Mouse (Mus musculus): Measurements from ENCODE around the gene 1700086D15Rik.

The 1700086D15Rik gene

DNA sequence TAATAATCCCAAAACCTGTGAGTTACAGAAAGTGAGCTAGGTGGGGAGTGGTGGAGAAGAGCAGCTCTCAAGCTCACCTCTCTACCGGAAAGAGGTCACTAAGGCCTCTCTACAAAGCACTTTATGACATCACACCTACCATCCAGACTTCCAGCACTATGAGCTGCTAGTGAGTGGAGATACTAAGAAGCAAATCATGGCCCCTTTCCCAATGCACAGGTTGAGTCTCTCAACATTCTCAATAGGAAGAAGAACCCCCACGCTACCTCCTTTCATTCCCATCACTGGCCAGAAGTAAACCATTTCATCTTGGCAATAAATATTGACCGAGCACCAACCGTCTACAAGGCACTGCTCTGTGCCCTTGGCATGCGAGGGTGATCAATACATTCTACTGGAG, at the start of gene 1700086D15Rik:
Gene 1700086D15Rik (minus strand): TSS at position 101 of the 400 bp plus-strand sequence.
- no peak for DNase-seq (ENCODE audit: low spot score)

DNA sequence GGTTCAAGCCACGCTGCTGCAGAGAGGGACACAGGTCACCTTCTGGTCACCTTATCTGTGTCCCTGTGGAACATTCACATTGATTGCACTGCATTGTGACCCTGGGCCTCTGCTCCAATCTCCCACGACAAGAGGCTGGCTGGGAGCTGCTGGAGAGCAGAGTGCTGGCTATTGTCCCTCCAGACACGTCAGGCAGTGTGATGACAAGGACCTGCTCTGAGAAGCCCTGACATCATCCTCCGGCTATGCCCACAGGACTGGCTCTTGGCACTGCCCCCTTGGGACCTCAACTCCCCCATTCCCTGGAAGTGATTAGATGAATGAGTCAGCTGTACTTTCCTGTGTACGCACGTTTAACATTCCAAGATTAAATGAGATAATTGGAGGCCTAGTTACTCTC, 49.8 kb upstream of the 1700086D15Rik start:
- no peak for DNase-seq (ENCODE audit: low spot score)

DNA sequence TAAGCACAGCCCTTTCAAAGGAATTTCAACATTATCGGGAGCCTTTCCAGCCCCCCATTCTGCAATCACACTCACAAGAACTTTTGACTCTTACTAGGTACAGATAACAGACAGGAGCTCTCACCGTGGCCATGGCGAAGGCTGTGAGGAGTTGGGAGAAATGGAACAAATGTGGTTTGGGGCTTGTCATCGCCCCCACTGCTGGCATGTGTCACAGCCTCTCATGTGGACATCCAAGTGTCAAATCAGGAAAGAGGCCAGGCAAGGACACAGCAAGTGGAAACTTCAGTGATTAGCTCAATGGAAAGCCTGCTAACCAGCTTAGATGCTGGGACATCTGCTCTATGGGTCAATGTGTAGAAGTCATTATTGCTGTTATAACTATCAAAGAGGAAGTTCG, 45.6 kb upstream of the 1700086D15Rik start:
- no peak for DNase-seq (ENCODE audit: low spot score)

DNA sequence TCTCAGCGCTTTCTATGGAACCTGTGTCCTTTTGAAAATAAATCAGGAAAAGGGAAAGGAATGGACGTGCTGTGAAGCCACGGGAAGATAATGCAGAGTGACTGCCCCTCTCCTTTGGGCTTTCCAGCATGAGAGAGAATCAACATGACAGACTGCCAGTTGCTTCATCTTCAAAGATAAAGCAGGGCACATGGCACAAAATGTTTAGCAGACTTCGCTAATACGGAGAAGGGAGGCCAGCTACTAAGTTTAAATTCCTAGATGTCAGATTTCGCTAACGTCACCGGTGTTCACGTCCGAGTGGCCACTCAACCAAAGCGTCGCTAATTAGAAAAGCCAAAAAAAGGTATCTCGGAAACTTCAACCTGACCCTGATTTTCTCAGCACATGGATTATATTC, 45.0 kb upstream of the 1700086D15Rik start:
- DNase-seq (ENCODE audit: low spot score) = no peak

- no peak for DNase-seq (ENCODE audit: low spot score)
Measured at GRCm38 (mm10) chr11:65203020-65203419, 43.3 kb upstream of the 1700086D15Rik start.

DNA sequence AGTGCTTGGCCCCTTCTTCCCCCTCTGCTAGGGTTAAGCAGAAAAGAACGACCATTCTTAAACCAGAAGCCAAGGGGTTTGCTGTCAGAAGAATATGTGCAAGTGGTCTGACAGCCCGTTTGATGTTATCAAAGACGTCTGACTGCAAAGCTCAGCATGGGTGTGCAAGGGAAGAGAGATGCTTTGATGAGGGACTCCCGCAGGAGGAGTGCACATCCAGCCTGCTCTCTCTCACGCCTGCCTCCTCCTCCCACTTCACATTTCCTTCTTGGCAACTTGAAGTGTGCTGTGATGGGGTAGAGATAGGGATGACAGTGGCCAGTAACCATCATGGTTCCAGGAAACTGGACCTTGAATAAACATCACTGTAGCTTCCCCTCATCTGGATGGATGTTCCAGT, 42.5 kb upstream of the 1700086D15Rik start:
- DNase-seq (ENCODE audit: low spot score) = no peak

DNA sequence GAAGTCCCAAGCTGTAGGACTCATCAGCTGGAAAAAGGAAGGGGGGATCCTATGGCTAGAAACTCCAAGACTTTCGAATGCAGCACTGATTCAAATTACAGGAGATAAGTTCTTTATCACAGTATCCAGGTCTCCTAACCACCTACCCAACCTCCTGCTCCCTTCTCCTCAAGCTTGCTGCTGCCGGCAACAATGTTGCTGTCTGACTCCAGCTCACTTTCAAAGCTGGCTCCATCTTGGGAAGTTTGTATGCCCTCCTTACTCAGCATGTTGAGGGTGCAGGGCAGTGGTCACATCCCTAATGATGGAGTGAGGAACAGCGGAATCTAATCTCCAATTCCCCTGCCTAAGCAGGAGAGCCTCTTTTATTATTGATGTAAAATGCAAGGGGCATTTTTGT, 38.3 kb upstream of the 1700086D15Rik start:
- no peak for DNase-seq (ENCODE audit: low spot score)

- peak; percentile 71 for DNase-seq (ENCODE audit: low spot score)
Measured at GRCm38 (mm10) chr11:65197280-65197679, 37.6 kb upstream of the 1700086D15Rik start.

DNA sequence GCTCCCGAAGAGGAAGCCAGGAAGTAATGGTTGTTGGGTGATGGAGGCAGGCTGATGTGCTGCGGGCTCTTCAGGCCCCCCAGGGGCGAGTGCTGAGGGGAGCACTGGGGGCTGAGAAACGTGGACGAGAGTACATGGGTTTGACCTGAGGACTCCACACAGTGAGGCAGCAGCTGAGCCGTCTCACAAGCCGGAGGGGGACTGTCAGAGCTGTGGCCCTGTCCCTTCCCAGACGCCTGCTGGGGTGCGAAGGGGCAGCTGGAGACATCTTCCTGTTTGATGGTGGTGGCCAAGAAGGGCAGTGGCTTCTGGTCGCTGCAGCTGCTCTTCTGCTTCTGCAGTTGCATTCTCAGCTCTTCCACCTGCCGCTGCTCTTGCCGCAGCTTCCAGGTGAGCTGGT, 27.3 kb upstream of the 1700086D15Rik start:
- DNase-seq (ENCODE audit: low spot score) = no peak

- DNase-seq (ENCODE audit: low spot score) = no peak
Measured at GRCm38 (mm10) chr11:65185114-65185513, 25.4 kb upstream of the 1700086D15Rik start.

GRCm38 (mm10) chr11:65170121-65170750, 10.5 kb upstream of the 1700086D15Rik start:
- DNase-seq (ENCODE audit: low spot score) = no peak

DNA sequence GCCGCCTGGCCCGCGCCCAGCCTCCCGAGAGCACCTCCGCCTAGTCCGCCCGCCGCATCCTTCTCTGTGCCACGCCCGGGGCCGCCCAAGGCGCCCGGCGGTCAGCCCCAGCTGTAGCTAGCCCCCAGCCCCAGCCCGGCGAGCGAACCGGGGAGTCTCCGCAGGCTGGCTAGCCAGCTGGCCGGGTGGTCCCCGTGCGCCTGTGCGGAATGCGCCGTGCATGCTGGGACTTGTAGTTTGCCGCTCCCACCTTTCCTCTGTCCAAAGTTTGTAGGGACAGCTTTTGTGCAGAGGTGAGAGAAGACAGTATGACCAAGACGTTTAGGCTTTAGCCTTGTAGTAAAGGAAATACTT, 3.1 kb upstream of the 1700086D15Rik start, which contains the start of gene Arhgap44:
Gene Arhgap44 (minus strand): TSS at position 195 of the 354 bp plus-strand sequence.
- DNase-seq (ENCODE audit: low spot score) = peak; percentile 66

- peak; percentile 18 for DNase-seq (ENCODE audit: low spot score)
Measured at GRCm38 (mm10) chr11:65161881-65162766, 2.4 kb upstream of the 1700086D15Rik start.

- no peak for DNase-seq (ENCODE audit: low spot score)
Measured at GRCm38 (mm10) chr11:65160991-65161880, 1.5 kb upstream of the 1700086D15Rik start.

GRCm38 (mm10) chr11:65158658-65158990, 1.1 kb downstream of the 1700086D15Rik start:
- DNase-seq (ENCODE audit: low spot score) = no peak

DNA sequence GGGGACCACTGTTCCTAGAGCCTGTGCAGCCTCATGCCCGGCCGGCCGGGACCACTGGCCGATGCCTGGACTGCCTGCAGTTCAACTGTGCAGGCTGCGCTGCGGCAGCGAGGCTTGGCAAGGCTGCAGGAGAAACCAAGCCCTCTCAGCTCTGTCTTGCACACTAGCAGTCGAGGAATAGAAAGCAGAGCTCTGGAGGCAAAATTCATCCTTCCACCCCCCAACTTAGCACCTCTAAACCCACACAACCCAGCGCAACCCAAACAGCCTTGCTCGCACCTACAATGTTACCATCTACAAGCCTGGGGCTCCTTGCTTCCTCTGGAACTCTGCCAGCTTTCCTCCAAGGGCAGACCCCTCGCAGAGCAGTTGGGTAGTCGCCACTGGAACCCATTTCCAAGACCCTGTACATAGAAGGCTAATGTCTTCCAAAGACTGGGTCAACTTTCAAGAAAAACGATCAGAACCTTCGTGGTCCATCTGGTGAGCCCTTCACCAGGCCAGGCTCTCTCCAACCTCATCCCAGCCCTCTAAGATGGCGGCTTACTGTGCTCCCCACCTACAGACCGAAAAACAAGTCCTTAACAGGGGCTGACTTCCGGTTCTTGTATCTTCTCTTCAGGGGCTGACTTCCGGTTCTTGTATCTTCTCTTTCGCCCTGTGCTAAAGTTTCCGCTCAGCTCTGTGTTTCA, 1.6 kb downstream of the 1700086D15Rik start:
- DNase-seq (ENCODE audit: low spot score) = no peak

DNA sequence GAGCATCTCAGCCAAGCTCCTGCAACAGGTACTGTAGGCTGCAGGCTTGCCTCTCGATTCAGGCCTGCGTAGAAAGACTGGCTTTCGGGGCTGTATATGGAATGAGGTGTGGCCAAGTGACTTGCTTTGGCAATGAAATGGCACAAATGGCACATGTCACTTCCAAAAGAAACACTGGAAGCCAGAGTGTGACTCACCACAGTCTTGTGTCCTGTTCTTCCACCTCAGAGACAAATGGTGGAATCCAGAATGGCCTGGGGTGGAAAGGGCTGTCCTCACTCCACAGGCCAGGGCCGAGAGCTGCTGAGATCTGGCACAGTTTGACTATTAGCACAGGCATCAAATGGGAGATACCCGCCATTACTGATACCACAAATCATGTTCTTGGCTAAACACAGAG, 6.7 kb downstream of the 1700086D15Rik start:
- DNase-seq (ENCODE audit: low spot score) = no peak

DNA sequence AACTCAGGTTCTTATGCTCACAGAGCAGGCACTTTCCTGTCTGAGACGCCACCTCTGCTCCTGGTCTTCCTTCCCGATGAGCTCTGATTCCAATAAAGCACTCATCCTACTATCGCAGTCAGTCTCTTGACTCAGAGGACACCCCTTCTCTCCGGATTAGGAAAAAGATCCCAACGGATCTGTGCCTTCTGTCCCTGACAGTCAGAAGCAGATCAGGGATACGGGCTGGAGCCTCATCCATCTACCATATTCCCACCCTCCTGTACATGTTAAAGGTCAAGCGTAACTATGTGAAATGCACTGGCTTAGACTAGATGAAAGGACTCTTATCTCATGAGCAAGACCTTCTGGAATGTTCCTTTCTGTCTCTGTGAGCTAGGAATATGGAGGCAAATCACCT, 11.2 kb downstream of the 1700086D15Rik start:
- no peak for DNase-seq (ENCODE audit: low spot score)

- no peak for DNase-seq (ENCODE audit: low spot score)
Measured at GRCm38 (mm10) chr11:65142838-65143417, 16.8 kb downstream of the 1700086D15Rik start.

DNA sequence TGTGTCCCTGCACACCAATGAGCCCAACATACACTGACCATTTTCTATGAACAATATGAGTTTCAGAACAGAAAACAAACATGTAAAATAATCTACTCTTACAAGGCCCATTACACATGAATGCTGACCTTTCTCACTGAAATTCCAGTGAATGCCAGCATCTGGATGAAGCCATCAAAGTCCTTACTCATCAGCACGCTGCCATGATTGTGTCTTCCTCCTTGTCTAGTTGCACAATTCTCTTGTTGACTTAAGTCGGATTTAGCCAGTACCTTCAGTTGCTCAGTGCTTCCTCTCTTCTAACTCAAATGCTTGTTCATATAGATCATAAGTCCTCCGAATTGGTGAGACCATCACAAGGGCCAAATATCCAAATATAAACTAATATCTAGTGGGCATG, 20.7 kb downstream of the 1700086D15Rik start:
- no peak for DNase-seq (ENCODE audit: low spot score)

- DNase-seq (ENCODE audit: low spot score) = no peak
Measured at GRCm38 (mm10) chr11:65137145-65137652, 22.5 kb downstream of the 1700086D15Rik start.

All from urinary bladder, postnatal 25 days (tissue).